22 mouse cellular contexts compared by ENCODE assay signal in the genomic region with DNA sequence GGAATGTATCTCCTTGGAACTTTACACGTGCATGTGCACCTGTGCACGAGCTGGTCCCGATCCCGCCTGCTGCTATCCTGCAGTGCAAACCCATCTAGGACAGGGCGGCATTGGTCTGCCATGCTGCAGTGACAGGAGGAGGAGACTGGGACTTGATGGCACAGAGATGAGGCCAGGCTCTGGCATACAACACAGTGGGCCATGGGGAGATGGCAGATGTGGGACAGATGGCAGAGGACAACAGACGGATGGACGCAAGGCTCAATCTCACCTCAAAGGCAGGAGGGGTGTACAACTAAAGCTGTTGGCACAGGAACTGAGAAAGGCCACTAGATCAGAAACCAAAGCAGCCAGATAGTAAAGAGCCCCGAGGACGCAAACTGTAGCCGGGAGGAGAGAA.
"Had no signal": no experiment of that assay in that cellular context is flagged by ENCODE, and none has a peak within 500 bp of the region (broad histone marks: within the 10 kb centered on the region; RNA-seq: fewer than 3 reads in every experiment).

No protein-coding gene starts in this region.

- H3K9me3 ChIP-seq: kidney, embryonic 15.5 days; limb, embryonic 12.5 days; liver, embryonic 12.5 days; liver, embryonic 15.5 days; lung, embryonic 15.5 days; midbrain, embryonic 13.5 days; stomach, embryonic 15.5 days had no signal

- DNase-seq: kidney, adult 11 months; kidney, adult 8-10 months; kidney, postnatal 10 days; kidney, postnatal 36 days; layer of hippocampus, postnatal 36 days; liver; lung, adult 18-20 months; lung, postnatal 10 days; lung, postnatal 36 days; retina, postnatal 1 day; right cerebral cortex, postnatal 25 days; spleen, adult 18-20 months; thymus, postnatal 25 days had no signal

- H3K27me3 ChIP-seq: kidney, embryonic 15.5 days; limb, embryonic 12.5 days; liver, embryonic 12.5 days; liver, embryonic 15.5 days; lung, embryonic 15.5 days; midbrain, embryonic 13.5 days; stomach, embryonic 15.5 days had no signal

- H3K4me3 ChIP-seq: kidney, embryonic 15.5 days; left cerebral cortex, adult 2 months; limb, embryonic 12.5 days; liver, embryonic 12.5 days; liver, embryonic 15.5 days; lung, embryonic 15.5 days; midbrain, embryonic 13.5 days; stomach, embryonic 15.5 days had no signal

- H3K4me2 ChIP-seq: kidney, embryonic 15.5 days; limb, embryonic 12.5 days; liver, embryonic 12.5 days; liver, embryonic 15.5 days; lung, embryonic 15.5 days; midbrain, embryonic 13.5 days; stomach, embryonic 15.5 days had no signal

- H3K27ac ChIP-seq: kidney, embryonic 15.5 days; left cerebral cortex, adult 2 months; limb, embryonic 12.5 days; liver, embryonic 12.5 days; liver, embryonic 15.5 days; lung, embryonic 15.5 days; midbrain, embryonic 13.5 days; stomach, embryonic 15.5 days had no signal

- H3K9ac ChIP-seq: kidney, embryonic 15.5 days; limb, embryonic 12.5 days; liver, embryonic 12.5 days; liver, embryonic 15.5 days; lung, embryonic 15.5 days; stomach, embryonic 15.5 days had no signal

- ATAC-seq: liver, embryonic 12.5 days; midbrain, embryonic 13.5 days; midbrain, embryonic 16.5 days had no signal
